Mouse (Mus musculus): Measurements from ENCODE around the gene Gm42669.

GRCm38 (mm10) chr5:107467098-107467497 is 40.3 kb upstream of the Gm42669 start:
- TF ChIP-seq TAL1 (IDR thresholded peaks at IDR 0.05; ENCODE audit: low read length) (no peak), GATA1 (IDR thresholded peaks at IDR 0.05; ENCODE audit: low read length) (no peak)

Measured in erythroblast, embryonic 14.5 days (primary cell).